Mouse (Mus musculus) limb, embryonic 12.5 days (tissue): Measurements from ENCODE around the gene Emilin2. TPM values are rescaled to one million over a fixed set of nuclear protein-coding genes. Genes with fewer than 3 reads are reported as not detected.

Experiments used
- polyA plus RNA-seq: library from polyadenylated mRNA; unstranded; fragments of >200 nt; fragmentation: Nextera tagmentation; extraction: Ambion mirVana; gene quantifications from 2 replicates; pipeline ENCODE4 v1.2.1, GENCODE M21; 2016

The Emilin2 gene
- polyA plus RNA-seq, 1 experiment from 2014 or later = 22.9 TPM

Other genes with a start within 250 kb of the Emilin2 start
- 62.9 and 63.3 TPM in 2 replicates for gene Lpin2, start 129.4 kb downstream of the Emilin2 start, polyA plus RNA-seq
- 5.3 and 5.6 TPM in 2 replicates for gene Gm4707, start 147.9 kb upstream of the Emilin2 start, polyA plus RNA-seq
- gene Smchd1, start 163.4 kb upstream of the Emilin2 start, polyA plus RNA-seq = 80.9 and 83.9 TPM in 2 replicates
- 56.0 and 56.1 TPM in 2 replicates for gene Ndc80, start 214.9 kb upstream of the Emilin2 start, polyA plus RNA-seq
- gene Spdya, start 240.1 kb upstream of the Emilin2 start, polyA plus RNA-seq = 1.3 and 1.4 TPM in 2 replicates